Mouse (Mus musculus) neural tube, embryonic 12.5 days (tissue): ENCODE measurements at regions not wholly inside any gene's neighbourhood (a gene's known extent, or its start where the extent isn't known, plus 50 kb on each side); places are given as distances from the start of the nearest gene placed in this dataset.
"Not testable (repeated sequence)": the region's sequence is repeated elsewhere in the genome, so short reads cannot be mapped to it uniquely, and the experiment has no call there.

Source experiments
- ATAC-seq: fragments of 200-750 bp; cut with Nextera tagmentation; 2 replicates; pipeline ENCODE4 v1.8.0; 2017; ENCODE audit warnings: low read depth, mild to moderate bottlenecking, moderate TSS enrichment, moderate library complexity; ENCODE audit not compliant: low FRiP score
- H3K27ac ChIP-seq: fragments of 300-500 bp; sonication (generic); 2 replicates; pipeline ENCODE4 v1.5.1; 2016
- H3K27me3 ChIP-seq: fragments of 300-500 bp; sonication (generic); replicated peaks from 2 replicates; pipeline ENCODE4 v1.6.1; 2016; ENCODE audit warnings: mild to moderate bottlenecking
- H3K36me3 ChIP-seq: fragments of 300-500 bp; sonication (generic); 2 replicates; pipeline ENCODE4 v1.6.1; 2016; ENCODE audit warnings: mild to moderate bottlenecking
- H3K4me1 ChIP-seq: fragments of 300-500 bp; sonication (generic); 2 replicates; pipeline ENCODE4 v1.6.1; 2016
- H3K4me2 ChIP-seq: fragments of 300-500 bp; sonication (generic); replicated peaks from 2 replicates; pipeline ENCODE4 v1.6.1; 2016; ENCODE audit warnings: mild to moderate bottlenecking
- H3K4me3 ChIP-seq: fragments of 300-500 bp; sonication (generic); 2 replicates; pipeline ENCODE4 v1.5.1; 2016
- H3K9ac ChIP-seq: fragments of 300-500 bp; sonication (generic); 2 replicates; pipeline ENCODE4 v1.6.1; 2016; ENCODE audit warnings: mild to moderate bottlenecking
- H3K9me3 ChIP-seq: fragments of 300-500 bp; sonication (generic); 2 replicates; pipeline ENCODE4 v1.6.1; 2016; ENCODE audit warnings: mild to moderate bottlenecking
- WGBS: fragments of 180-500 bp; shearing (Covaris S2); methylation state at CpG from one replicate; pipeline ENCODE4 v1.1.7; 2016; 5-methylcytosine and 5-hydroxymethylcytosine counted together

- H3K9ac ChIP-seq = no peak overlapping the region
- ATAC-seq = no peak
Observed at GRCm38 (mm10) chr13:103612720-103613332, 161.6 kb downstream of the Srek1 start.

GRCm38 (mm10) chr13:103602302-103602701, 172.1 kb downstream of the Srek1 start:
- Histone ChIP-seq H3K4me3 (no peak overlapping the region), H3K4me1 (no peaks in the 10 kb centered on the region), H3K9ac (no peak overlapping the region), H3K9me3 (no peaks in the 10 kb centered on the region), H3K27me3 (no peaks in the 10 kb centered on the region), H3K36me3 (no peaks in the 10 kb centered on the region), H3K27ac (no peak overlapping the region), H3K4me2 (no peak overlapping the region)
- WGBS = 91% methylated on average over 5 of the region's 5 CpGs
- ATAC-seq = no peak

More at GRCm38 (mm10) chr13:103612720-103613332, 161.6 kb downstream of the Srek1 start:
- H3K27ac ChIP-seq = no peak overlapping the region
- H3K36me3 ChIP-seq = no peaks in the 10 kb centered on the region
- no peak overlapping the region for H3K4me3 ChIP-seq
- no peaks in the 10 kb centered on the region for H3K27me3 ChIP-seq
- 75% methylated on average over 11 of the region's 11 CpGs for WGBS
- H3K9me3 ChIP-seq = no peaks in the 10 kb centered on the region
- H3K4me1 ChIP-seq = no peaks in the 10 kb centered on the region
- H3K4me2 ChIP-seq = no peak overlapping the region

- Histone ChIP-seq H3K4me1 (no peaks in the 10 kb centered on the region), H3K4me2 (no peak overlapping the region), H3K4me3 (no peak overlapping the region), H3K9me3 (no peaks in the 10 kb centered on the region), H3K27ac (no peak overlapping the region), H3K9ac (no peak overlapping the region), H3K36me3 (no peaks in the 10 kb centered on the region), H3K27me3 (no peaks in the 10 kb centered on the region)
- WGBS = 90% methylated on average over 16 of the region's 16 CpGs
- no peak for ATAC-seq
Observed at GRCm38 (mm10) chr13:103592371-103592770, 182.0 kb downstream of the Srek1 start.

- 87% methylated on average over 6 of the region's 6 CpGs for WGBS
- Histone ChIP-seq H3K4me1 (no peaks in the 10 kb centered on the region), H3K27me3 (no peaks in the 10 kb centered on the region), H3K36me3 (no peaks in the 10 kb centered on the region), H3K4me2 (no peak overlapping the region), H3K9me3 (no peaks in the 10 kb centered on the region), H3K9ac (no peak overlapping the region), H3K4me3 (no peak overlapping the region), H3K27ac (no peak overlapping the region)
- ATAC-seq = no peak
Observed at GRCm38 (mm10) chr13:103591874-103592273, 182.5 kb downstream of the Srek1 start.

GRCm38 (mm10) chr13:103591381-103591780, 183.0 kb downstream of the Srek1 start:
- H3K27ac ChIP-seq, H3K4me3 ChIP-seq, H3K4me1 ChIP-seq, H3K9ac ChIP-seq, H3K27me3 ChIP-seq, H3K9me3 ChIP-seq, ATAC-seq, H3K4me2 ChIP-seq, H3K36me3 ChIP-seq: not testable (repeated sequence)
- WGBS = 70% methylated on average over 7 of the region's 7 CpGs

- Histone ChIP-seq H3K4me2 (no peak overlapping the region), H3K9me3 (no peaks in the 10 kb centered on the region), H3K36me3 (no peaks in the 10 kb centered on the region), H3K27ac (no peak overlapping the region), H3K4me3 (no peak overlapping the region), H3K9ac (no peak overlapping the region), H3K4me1 (no peaks in the 10 kb centered on the region), H3K27me3 (no peaks in the 10 kb centered on the region)
- no peak for ATAC-seq
- 89% methylated on average over 5 of the region's 5 CpGs for WGBS
Observed at GRCm38 (mm10) chr13:103589646-103590045, 184.8 kb downstream of the Srek1 start.

GRCm38 (mm10) chr13:103576856-103577255, 197.6 kb downstream of the Srek1 start:
- no peak for ATAC-seq
- H3K9ac ChIP-seq = no peak overlapping the region
- H3K4me2 ChIP-seq = no peak overlapping the region
- no peak overlapping the region for H3K27ac ChIP-seq
- no peaks in the 10 kb centered on the region for H3K9me3 ChIP-seq
- H3K36me3 ChIP-seq = no peaks in the 10 kb centered on the region
- no peak overlapping the region for H3K4me3 ChIP-seq
- 45% methylated on average over 4 of the region's 4 CpGs for WGBS
- no peaks in the 10 kb centered on the region for H3K4me1 ChIP-seq
- no peaks in the 10 kb centered on the region for H3K27me3 ChIP-seq

- H3K4me2 ChIP-seq = no peak overlapping the region
- H3K27ac ChIP-seq = no peak overlapping the region
- H3K27me3 ChIP-seq = no peaks in the 10 kb centered on the region
- no peaks in the 10 kb centered on the region for H3K4me1 ChIP-seq
- no peak overlapping the region for H3K4me3 ChIP-seq
- no peak for ATAC-seq
- 74% methylated on average over 8 of the region's 8 CpGs for WGBS
- H3K9me3 ChIP-seq = no peaks in the 10 kb centered on the region
- no peak overlapping the region for H3K9ac ChIP-seq
- H3K36me3 ChIP-seq = no peaks in the 10 kb centered on the region
Observed at GRCm38 (mm10) chr13:103564715-103565114, 209.7 kb downstream of the Srek1 start.

- Histone ChIP-seq H3K27me3 (no peaks in the 10 kb centered on the region), H3K27ac (no peak overlapping the region), H3K4me2 (no peak overlapping the region), H3K4me3 (no peak overlapping the region), H3K4me1 (no peaks in the 10 kb centered on the region), H3K9ac (no peak overlapping the region), H3K9me3 (no peaks in the 10 kb centered on the region), H3K36me3 (no peaks in the 10 kb centered on the region)
- WGBS = 75% methylated on average over 26 of the region's 26 CpGs
- peak; percentile 57; the same call in 1 of the 2 replicates for ATAC-seq
Observed at GRCm38 (mm10) chr13:103561795-103562705, 212.4 kb downstream of the Srek1 start.

- Histone ChIP-seq H3K4me1 (no peaks in the 10 kb centered on the region), H3K9me3 (no peaks in the 10 kb centered on the region), H3K27me3 (no peaks in the 10 kb centered on the region), H3K36me3 (no peaks in the 10 kb centered on the region), H3K27ac (no peak overlapping the region), H3K9ac (no peak overlapping the region), H3K4me2 (no peak overlapping the region), H3K4me3 (no peak overlapping the region)
- ATAC-seq = no peak
- 84% methylated on average over 3 of the region's 3 CpGs for WGBS
Observed at GRCm38 (mm10) chr13:103558915-103559314, 215.5 kb downstream of the Srek1 start.

- ATAC-seq = 0 out of 2 replicates have a peak, but pooled peaks have one; percentile 33
- no peak overlapping the region for H3K9ac ChIP-seq
- H3K27me3 ChIP-seq = no peaks in the 10 kb centered on the region
- no peaks in the 10 kb centered on the region for H3K4me1 ChIP-seq
- H3K27ac ChIP-seq = no peak overlapping the region
- H3K9me3 ChIP-seq = no peaks in the 10 kb centered on the region
- no peak overlapping the region for H3K4me2 ChIP-seq
- H3K36me3 ChIP-seq = no peaks in the 10 kb centered on the region
- WGBS = 73% methylated on average over 10 of the region's 10 CpGs
- no peak overlapping the region for H3K4me3 ChIP-seq
Observed at GRCm38 (mm10) chr13:103539577-103539976, 205.3 kb upstream of the Mast4 start.

GRCm38 (mm10) chr13:103513825-103514224, 179.5 kb upstream of the Mast4 start:
- Histone ChIP-seq H3K4me3 (no peak overlapping the region), H3K9ac (no peak overlapping the region), H3K27ac (no peak overlapping the region), H3K4me2 (no peak overlapping the region), H3K27me3 (no peaks in the 10 kb centered on the region), H3K4me1 (no peaks in the 10 kb centered on the region), H3K9me3 (no peaks in the 10 kb centered on the region), H3K36me3 (no peaks in the 10 kb centered on the region)
- no peak for ATAC-seq
- 72% methylated on average over 1 of the region's 1 CpGs for WGBS
